Mouse (Mus musculus) cerebellum, adult (tissue): ENCODE results near the gene Gpx4.
A peak's percentile ranks its signal among the peaks of the same experiment; 100 is the strongest.
"Not testable (repeated sequence)": the region's sequence is repeated elsewhere in the genome, so short reads cannot be mapped to it uniquely, and the experiment has no call there.

Experiments used
- ATAC-seq: cut with Nextera tagmentation; 2 replicates; pipeline ENCODE4 v1.9.2; 2017; ENCODE audit warnings: mild to moderate bottlenecking, moderate library complexity, mixed read lengths; ENCODE audit not compliant: insufficient number of reproducible peaks, low FRiP score, low TSS enrichment

Gene Gpx4

DNA sequence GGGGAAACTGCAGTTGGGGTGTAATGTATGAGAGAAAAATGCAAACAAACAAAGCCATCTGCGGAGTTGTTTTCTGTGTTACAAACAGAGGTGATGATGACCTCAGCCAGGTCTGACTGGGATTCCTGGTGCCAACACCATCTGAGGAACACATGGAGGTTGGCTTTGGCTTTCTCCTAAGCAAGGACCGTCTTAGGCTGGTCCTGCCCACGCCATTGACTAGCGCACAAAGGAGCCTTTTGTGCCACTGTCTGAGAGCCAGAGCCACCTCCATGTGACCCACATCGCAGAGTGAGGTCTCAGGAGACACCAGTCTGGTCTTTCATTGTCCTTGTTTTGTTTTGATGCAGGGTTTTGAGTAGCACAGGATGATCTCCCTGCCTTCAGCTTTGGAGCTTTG, 1.4 kb downstream of the Gpx4 start:
- no peak for ATAC-seq

DNA sequence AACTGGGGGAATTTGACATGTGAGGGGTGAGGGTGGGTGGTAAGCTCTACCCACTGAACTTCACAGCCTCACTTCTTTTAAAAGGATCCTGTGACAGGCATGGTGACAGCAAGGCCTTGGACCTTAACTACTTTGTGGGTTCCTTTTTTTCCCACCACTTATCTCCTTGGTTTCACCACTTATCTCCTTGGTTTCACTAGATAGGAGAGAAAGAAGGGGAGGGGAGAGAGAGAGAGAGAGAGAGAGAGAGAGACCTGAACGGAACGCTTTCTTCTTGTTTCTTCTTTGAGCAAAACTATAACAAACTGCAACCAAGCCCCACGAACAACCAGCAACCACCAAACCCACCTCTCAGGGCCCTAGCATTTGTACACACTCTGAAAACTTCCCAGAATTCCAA, 1.9 kb downstream of the Gpx4 start:
- no peak for ATAC-seq

- ATAC-seq = no peak
These were observed 3.3 kb downstream of the Gpx4 start for GRCm38 (mm10) chr10:80050244-80050643.

GRCm38 (mm10) chr10:80050885-80051617, 4.1 kb downstream of the Gpx4 start:
- ATAC-seq = no peak

- no peak for ATAC-seq
These were observed 4.8 kb downstream of the Gpx4 start for GRCm38 (mm10) chr10:80051618-80052373.

DNA sequence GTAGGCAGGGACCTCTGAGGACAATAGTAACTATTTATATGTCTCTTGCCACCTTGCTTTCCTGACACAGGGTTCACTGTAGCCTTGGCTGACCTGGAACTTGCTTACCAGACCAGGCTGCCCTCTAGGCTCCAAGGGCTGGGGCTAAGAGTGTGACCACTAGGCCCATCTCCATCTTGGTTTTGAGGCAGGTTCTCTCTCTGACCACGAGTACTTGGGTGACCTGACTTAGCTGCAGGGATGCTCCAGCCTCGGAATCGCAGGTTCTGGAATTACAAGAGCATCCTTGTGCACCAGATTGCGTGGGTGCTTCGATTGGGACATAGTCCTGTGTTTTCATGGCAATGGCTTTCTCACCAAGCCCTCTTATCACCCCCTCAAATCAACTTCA, 5.4 kb downstream of the Gpx4 start:
- no peak for ATAC-seq

- peak; percentile 93 for ATAC-seq
These were observed 6.4 kb downstream of the Gpx4 start for GRCm38 (mm10) chr10:80053259-80053780.

DNA sequence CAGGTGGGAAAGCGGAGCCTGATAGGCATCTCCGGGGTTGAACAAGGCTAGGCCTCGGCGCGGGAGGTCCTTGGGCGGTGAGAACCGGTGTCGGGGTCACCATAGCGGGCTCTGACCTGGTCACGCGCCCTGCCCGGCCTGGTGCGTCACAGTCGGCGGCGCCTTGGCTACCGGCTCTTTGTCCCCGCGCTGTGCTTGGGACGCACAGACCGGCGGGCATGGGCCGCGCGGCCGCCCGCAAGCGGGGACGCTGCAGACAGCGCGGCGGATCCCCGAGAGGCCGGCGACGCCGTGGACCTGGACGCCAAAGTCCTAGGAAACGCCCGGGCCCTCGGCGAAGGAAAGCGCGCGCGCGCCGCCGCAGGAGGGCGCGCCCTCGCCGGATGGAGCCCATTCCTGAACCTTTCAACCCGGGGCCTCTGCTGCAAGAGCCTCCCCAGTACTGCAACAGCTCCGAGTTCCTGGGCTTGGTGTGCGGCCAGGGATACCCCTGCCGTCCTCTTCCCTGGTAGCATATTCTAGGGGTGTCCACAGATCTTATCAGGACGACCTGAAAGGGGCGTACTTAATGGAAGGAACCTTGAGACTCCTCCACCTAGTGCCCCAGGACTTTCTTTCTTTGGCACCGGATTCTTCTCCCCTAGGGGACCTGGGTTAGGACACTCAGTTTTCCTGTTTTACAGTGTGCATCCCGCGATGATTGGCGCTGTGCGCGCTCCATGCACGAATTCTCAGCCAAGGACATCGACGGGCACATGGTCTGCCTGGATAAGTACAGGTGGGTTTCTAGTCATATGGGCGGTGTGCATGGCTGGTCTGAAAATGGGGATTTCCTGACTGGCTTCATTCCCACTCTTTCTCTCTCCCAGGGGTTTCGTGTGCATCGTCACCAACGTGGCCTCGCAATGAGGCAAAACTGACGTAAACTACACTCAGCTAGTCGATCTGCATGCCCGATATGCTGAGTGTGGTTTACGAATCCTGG, 7.2 kb downstream of the Gpx4 start:
- peak; percentile 12 for ATAC-seq

DNA sequence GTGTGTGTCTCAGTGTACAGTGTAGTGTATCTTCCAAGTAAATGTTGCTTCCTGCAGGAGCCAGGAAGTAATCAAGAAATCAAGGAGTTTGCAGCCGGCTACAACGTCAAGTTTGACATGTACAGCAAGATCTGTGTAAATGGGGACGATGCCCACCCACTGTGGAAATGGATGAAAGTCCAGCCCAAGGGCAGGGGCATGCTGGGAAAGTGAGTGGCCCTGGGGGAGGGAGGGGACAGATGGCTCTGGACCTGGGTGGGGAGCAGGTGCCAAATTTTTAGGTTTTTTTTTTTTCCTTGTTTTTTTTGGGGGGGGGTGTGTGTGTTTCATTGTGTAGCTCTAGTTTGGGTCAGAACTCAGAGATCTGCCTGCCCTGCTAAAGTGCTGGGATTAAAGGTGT, 7.9 kb downstream of the Gpx4 start:
- ATAC-seq = not testable (repeated sequence)

DNA sequence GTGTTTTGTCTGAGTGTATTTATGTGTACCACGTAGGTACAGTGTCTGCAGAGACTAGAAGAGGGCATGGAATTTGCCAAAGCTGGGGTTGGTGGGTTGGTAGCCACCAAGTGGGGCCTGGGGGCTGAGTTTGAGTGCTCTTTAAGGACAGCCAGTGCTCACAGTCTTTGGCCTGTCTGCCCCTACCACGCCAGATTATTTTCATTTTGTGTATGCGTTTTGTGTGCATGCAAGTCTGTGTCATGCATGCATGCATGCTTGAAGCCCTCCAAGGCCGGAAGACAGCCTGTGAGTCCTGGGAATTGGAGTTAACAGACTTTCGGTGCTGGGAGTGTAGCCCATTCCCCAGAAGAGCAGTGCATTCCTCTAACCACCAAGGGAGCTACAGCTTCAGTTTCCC, 8.4 kb downstream of the Gpx4 start:
- ATAC-seq = no peak

DNA sequence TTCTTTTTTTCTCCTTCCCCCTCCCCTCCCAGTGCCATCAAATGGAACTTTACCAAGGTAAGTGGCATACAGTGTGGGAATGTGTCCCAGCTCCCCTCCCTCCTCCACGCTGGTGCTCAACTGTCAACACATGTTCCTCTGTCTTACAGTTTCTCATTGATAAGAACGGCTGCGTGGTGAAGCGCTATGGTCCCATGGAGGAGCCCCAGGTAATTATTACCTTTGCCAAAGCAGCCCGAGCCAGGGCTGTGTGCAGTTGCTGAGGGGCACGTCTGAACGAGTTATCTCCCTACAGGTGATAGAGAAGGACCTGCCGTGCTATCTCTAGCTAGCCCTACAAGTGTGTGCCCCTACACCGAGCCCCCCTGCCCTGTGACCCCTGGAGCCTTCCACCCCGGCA, 8.9 kb downstream of the Gpx4 start:
- no peak for ATAC-seq

DNA sequence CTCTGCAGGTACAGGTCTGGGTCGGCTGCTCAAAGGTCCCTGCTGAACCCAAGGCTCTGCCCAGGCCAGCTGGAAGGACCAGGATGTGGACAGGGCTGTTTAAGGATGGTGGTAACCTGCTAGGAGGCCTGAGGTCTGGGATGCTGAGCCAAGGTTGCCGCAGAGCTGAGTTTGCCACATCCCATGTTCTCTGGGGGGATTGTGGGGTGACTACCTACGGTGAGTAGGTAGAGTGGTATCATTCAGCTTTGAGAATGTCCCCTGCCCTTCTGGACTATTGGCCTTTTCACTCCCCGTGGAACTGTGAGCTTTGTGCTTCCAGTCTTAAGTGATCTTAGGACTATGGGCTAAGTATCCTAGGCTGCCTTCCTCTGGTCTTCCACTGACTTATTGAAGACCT, 9.5 kb downstream of the Gpx4 start:
- ATAC-seq = no peak

GRCm38 (mm10) chr10:80056976-80057682, 10.2 kb downstream of the Gpx4 start:
- ATAC-seq = no peak

- ATAC-seq = no peak
These were observed 10.8 kb downstream of the Gpx4 start for GRCm38 (mm10) chr10:80057683-80058326.

DNA sequence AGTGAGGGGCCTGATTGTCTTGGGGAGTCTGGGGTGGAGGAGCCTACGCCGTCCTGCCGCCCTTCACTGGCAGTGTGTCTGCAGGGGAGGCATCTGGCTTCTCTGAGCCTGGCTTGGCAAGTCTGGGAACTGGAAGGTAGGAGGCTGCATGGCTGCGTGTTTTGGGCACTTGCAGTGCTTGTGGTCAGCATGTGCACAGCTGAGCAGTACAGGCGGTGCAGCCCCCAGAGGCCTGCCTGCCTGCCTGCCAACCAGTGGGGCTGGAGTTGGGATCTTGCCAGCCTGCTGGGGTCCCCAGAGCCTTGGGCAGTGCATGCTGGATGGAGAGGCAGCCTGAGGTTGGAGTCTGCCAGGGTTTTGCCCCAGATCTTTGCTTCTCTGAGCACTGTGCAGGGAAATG, 16.1 kb downstream of the Gpx4 start:
- no peak for ATAC-seq

DNA sequence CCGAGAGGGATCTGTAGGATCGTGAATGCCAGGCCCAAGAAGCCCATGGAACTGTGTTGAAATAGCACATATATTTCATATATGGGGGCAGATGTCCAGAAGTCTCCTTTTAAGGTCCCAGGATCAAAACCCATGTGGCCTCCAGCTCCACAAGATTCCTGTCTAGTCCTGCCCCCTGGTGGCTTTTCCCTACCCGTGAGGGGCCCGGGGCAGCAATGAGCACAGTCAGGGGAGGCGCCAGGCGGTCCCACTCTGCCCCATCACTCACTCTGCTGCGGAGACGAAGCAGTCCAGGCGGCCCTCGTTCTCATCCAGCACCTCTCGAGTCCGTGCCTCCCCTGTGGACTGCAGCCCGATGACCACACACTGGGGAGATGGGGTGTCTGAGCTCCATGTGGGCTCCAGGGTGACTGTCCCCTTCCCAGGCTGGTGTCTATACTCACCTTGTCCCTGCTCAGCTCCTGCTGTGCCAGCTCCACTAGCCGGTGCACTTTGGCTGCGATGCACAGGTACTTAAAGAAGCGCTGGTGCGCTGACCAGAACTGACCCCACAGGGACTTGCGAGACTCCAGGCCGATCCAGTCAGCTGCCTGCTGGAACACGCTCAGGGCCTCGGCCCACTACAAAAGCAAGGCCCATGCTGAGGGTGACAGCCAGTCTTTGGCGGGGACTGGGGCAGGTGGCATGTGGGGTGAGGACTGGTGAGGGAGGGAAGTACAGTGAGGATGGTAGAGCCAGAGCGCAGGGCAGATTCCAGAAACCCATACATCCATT, 17.1 kb downstream of the Gpx4 start:
- ATAC-seq = no peak

- ATAC-seq = no peak
These were observed 22.3 kb downstream of the Gpx4 start for GRCm38 (mm10) chr10:80069251-80069650.

DNA sequence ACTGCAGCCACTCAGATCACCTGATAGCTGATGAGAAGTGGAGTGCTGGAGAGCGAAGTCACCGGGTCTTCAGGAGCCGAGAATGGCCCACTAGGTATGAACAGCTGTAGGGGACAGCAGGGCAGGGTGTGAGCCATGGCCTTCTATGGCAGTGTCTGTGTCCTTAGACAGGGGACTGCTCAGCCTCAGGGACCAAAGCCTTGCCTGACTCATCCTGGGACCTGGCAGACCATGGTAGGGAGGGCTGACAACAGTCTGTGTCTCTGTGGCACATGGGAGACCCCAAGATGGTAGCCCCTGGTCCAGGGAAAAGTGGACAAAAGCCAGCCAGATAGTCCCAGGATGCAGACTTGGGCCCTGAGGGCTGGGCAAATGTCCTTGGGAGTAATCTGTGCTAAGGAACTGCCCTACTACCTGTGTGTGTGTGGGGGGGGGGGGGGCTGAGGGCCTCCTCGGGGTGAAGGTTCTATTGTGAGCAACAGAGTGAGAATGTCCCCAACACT, 23.0 kb downstream of the Gpx4 start:
- ATAC-seq = no peak
